ENCODE assay signal across 16 mouse cellular contexts in genomic region chr17:10392342-10393034, GRCm38 (mm10).
DNase-seq lines count a peak whose midpoint lies in the region; ATAC-seq and TF ChIP-seq lines count a peak whose summit lies in the region.
"Had no signal": no experiment of that assay in that cellular context is flagged by ENCODE, and none has a peak within 500 bp of the region (broad histone marks: within the 10 kb centered on the region; RNA-seq: fewer than 3 reads in every experiment).

No protein-coding gene starts in this region.

- 84% methylated on average over 14 of the region's 14 CpGs for WGBS in liver, adult 2 months
- WGBS in liver, embryonic 12.5 days (ENCODE audit: insufficient replicate concordance), result 39% methylated on average over 14 of the region's 14 CpGs
- 85% methylated on average over 14 of the region's 14 CpGs for WGBS in midbrain, embryonic 16.5 days

- H3K4me1 ChIP-seq in liver, adult 2 months (ENCODE audit: control insufficient read depth, insufficient read depth, low read length), result 0 out of 2 replicates have a peak, but pooled peaks cover 6% of the 10 kb centered on the region
- 0 out of 2 replicates have a peak, but pooled peaks cover 6% of the 10 kb centered on the region for H3K4me1 ChIP-seq in liver, embryonic 12.5 days
- peaks cover 4% of the 10 kb centered on the region; the same call in 1 of the 2 replicates for H3K4me1 ChIP-seq in megakaryocyte, embryonic 14.5 days
- peaks cover 7% of the 10 kb centered on the region for H3K4me1 ChIP-seq in midbrain, embryonic 16.5 days (ENCODE audit: control insufficient read depth, insufficient read depth, low read length)

- no peak overlapping the region for H3K4me3 ChIP-seq in liver, adult 2 months (ENCODE audit: insufficient read depth, low read depth, low read length)
- H3K4me3 ChIP-seq in liver, embryonic 12.5 days, result no peak overlapping the region
- H3K4me3 ChIP-seq in megakaryocyte, embryonic 14.5 days (replicated peaks), result peak overlapping the region; percentile 62
- no peak overlapping the region for H3K4me3 ChIP-seq in midbrain, embryonic 16.5 days (ENCODE audit: low read depth, low read length)
- H3K4me3 ChIP-seq: lung, embryonic 15.5 days; neural tube, embryonic 13.5 days had no signal

- no peak for ATAC-seq in liver, embryonic 12.5 days
- ATAC-seq in common myeloid progenitor, adult 5-6 weeks (replicated peaks; ENCODE audit: low read depth, poor library complexity, severe bottlenecking), result peak; percentile 83
- no peak for ATAC-seq in midbrain, embryonic 16.5 days

- H3K9me3 ChIP-seq in liver, embryonic 12.5 days (replicated peaks), result no peaks in the 10 kb centered on the region
- peaks cover 11% of the 10 kb centered on the region for H3K9me3 ChIP-seq in megakaryocyte, embryonic 14.5 days
- no peaks in the 10 kb centered on the region for H3K9me3 ChIP-seq in midbrain, embryonic 16.5 days (replicated peaks; ENCODE audit: control insufficient read depth, low read length, poor library complexity, severe bottlenecking)
- H3K9me3 ChIP-seq: G1E; lung, embryonic 15.5 days; neural tube, embryonic 13.5 days had no signal

- H3K27ac ChIP-seq in liver, adult 2 months (replicated peaks; ENCODE audit: insufficient read depth, low read depth, low read length), result no peak overlapping the region
- no peak overlapping the region for H3K27ac ChIP-seq in liver, embryonic 12.5 days
- H3K27ac ChIP-seq in midbrain, embryonic 16.5 days (ENCODE audit: low read length), result no peak overlapping the region

- H3K9ac ChIP-seq in liver, adult 2 months (ENCODE audit: low read depth, low read length), result no peak overlapping the region
- no peak overlapping the region for H3K9ac ChIP-seq in liver, embryonic 12.5 days
- H3K9ac ChIP-seq in midbrain, embryonic 16.5 days (ENCODE audit: low read depth, low read length), result no peak overlapping the region
- H3K9ac ChIP-seq: lung, embryonic 15.5 days; neural tube, embryonic 13.5 days had no signal

- TF ChIP-seq POLR2A in liver, adult 2 months (IDR thresholded peaks at IDR 0.05; ENCODE audit: extremely low read depth, insufficient read depth, low read length), result no peak

- DNase-seq in heart, adult 11 months, result peak; percentile 98
- no peak for DNase-seq in heart, postnatal 4 days
- peak; percentile 24 for DNase-seq in liver, adult 2 months (ENCODE audit: extremely low read depth, low read depth, low spot score)
- DNase-seq in thymus, postnatal 4 days, result no peak
- DNase-seq: cerebellum, adult 8-10 months; kidney, adult 11 months; kidney, postnatal 36 days; midbrain, embryonic 14.5 days; thymus, postnatal 36 days had no signal

- H3K36me3 ChIP-seq in liver, adult 2 months (ENCODE audit: control insufficient read depth, insufficient read depth, low read length), result no peaks in the 10 kb centered on the region
- H3K36me3 ChIP-seq in liver, embryonic 12.5 days, result no peaks in the 10 kb centered on the region
- H3K36me3 ChIP-seq in megakaryocyte, embryonic 14.5 days (replicated peaks; ENCODE audit: low read length), result no peaks in the 10 kb centered on the region
- no peaks in the 10 kb centered on the region for H3K36me3 ChIP-seq in midbrain, embryonic 16.5 days (ENCODE audit: control insufficient read depth, insufficient read depth, low read length)
- H3K36me3 ChIP-seq: G1E; lung, embryonic 15.5 days; neural tube, embryonic 13.5 days had no signal

- no peak overlapping the region for H3K4me2 ChIP-seq in liver, embryonic 12.5 days
- H3K4me2 ChIP-seq in midbrain, embryonic 16.5 days (ENCODE audit: low read length), result no peak overlapping the region
- H3K4me2 ChIP-seq: lung, embryonic 15.5 days; neural tube, embryonic 13.5 days had no signal

- no peaks in the 10 kb centered on the region for H3K27me3 ChIP-seq in liver, adult 2 months (ENCODE audit: control insufficient read depth, insufficient read depth, low read length)
- no peaks in the 10 kb centered on the region for H3K27me3 ChIP-seq in liver, embryonic 12.5 days (replicated peaks)
- H3K27me3 ChIP-seq in megakaryocyte, embryonic 14.5 days (replicated peaks), result peaks cover 7% of the 10 kb centered on the region
- H3K27me3 ChIP-seq in midbrain, embryonic 16.5 days (ENCODE audit: control insufficient read depth, insufficient read depth, low read depth, low read length), result no peaks in the 10 kb centered on the region
- H3K27me3 ChIP-seq: lung, embryonic 15.5 days; neural tube, embryonic 13.5 days had no signal

- H3K79me2 ChIP-seq in liver, adult 2 months (ENCODE audit: control insufficient read depth, insufficient read depth, low read length), result no peaks in the 10 kb centered on the region

- TF ChIP-seq CTCF in liver, adult 2 months (IDR thresholded peaks at IDR 0.05; ENCODE audit: low read depth, low read length), result no peak

Comparison
In these comparisons a context has a peak if more than half of its experiments do, and no peak if none do; other contexts are left out.
1. DNase-seq: peak in heart, adult 11 months (single experiment) and liver, adult 2 months (single experiment); none in heart, postnatal 4 days (single experiment) and thymus, postnatal 4 days (single experiment).